Mouse (Mus musculus): ENCODE data around the gene Slc17a3.

DNA sequence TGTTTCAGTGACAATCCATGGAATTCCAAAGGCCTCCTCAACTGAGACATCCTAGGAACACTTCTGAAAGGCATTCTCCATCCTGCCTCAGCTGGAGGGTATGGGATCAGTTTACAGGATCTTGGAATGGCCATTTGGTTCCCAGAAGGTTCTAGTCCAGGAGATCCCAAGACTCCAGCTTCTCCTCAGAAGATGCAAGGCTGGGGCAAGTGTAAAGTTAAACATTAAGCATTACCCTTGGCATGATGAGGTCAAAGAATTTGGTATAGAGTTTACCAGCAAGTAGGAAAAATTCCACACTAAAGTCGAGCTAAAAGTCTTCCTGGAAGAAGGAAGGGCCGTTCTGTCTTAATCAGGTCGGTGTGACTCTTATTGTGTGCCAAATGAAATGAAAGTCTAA is 30.8 kb downstream of the Slc17a3 start:
- no peak for TF ChIP-seq CTCF (conservative IDR thresholded peaks at IDR 0.05; ENCODE audit: insufficient read depth, insufficient read length, low read depth, low read length)
- TF ChIP-seq POLR2A (IDR thresholded peaks at IDR 0.05; ENCODE audit: low read depth, low read length) = no peak
